Mouse (Mus musculus) forebrain, embryonic 13.5 days (tissue): Measurements from ENCODE around the gene Gm10382. TPM values are rescaled to one million over a fixed set of nuclear protein-coding genes. Genes with fewer than 3 reads are reported as not detected.
"Not testable (repeated sequence)": the region's sequence is repeated elsewhere in the genome, so short reads cannot be mapped to it uniquely, and the experiment has no call there.

Experiments
- ATAC-seq: fragments of 200-750 bp; cut with Nextera tagmentation; 2 replicates; pipeline ENCODE4 v1.8.0; 2017
- H3K27ac ChIP-seq: fragments of 300-500 bp; sonication (generic); 2 replicates; pipeline ENCODE4 v1.5.1; 2015; ENCODE audit warnings: inconsistent platforms, mild to moderate bottlenecking, moderate library complexity
- H3K27me3 ChIP-seq: fragments of 300-500 bp; sonication (generic); 2 replicates; pipeline ENCODE4 v1.6.1; 2015; ENCODE audit warnings: mild to moderate bottlenecking, inconsistent platforms
- H3K36me3 ChIP-seq: fragments of 300-500 bp; sonication (generic); 2 replicates; pipeline ENCODE4 v1.6.1; 2015; ENCODE audit warnings: mild to moderate bottlenecking, inconsistent platforms; ENCODE audit not compliant: poor library complexity, severe bottlenecking
- H3K4me1 ChIP-seq: fragments of 300-500 bp; sonication (generic); 2 replicates; pipeline ENCODE4 v1.6.1; 2015; ENCODE audit warnings: inconsistent platforms
- H3K4me2 ChIP-seq: fragments of 300-500 bp; sonication (generic); 2 replicates; pipeline ENCODE4 v1.6.1; 2015; ENCODE audit warnings: inconsistent platforms, mild to moderate bottlenecking, moderate library complexity
- H3K4me3 ChIP-seq: fragments of 300-500 bp; sonication (generic); 2 replicates; pipeline ENCODE4 v1.5.1; 2015; ENCODE audit warnings: mild to moderate bottlenecking, inconsistent platforms
- H3K9ac ChIP-seq: fragments of 300-500 bp; sonication (generic); 2 replicates; pipeline ENCODE4 v1.6.1; 2015; ENCODE audit warnings: mild to moderate bottlenecking, inconsistent platforms
- H3K9me3 ChIP-seq: fragments of 300-500 bp; sonication (generic); replicated peaks from 2 replicates; pipeline ENCODE4 v1.6.1; 2016; ENCODE audit warnings: inconsistent platforms
- WGBS: fragments of 180-500 bp; shearing (Covaris S2); methylation state at CpG from one replicate; pipeline ENCODE4 v1.1.7; 2015; 5-methylcytosine and 5-hydroxymethylcytosine counted together
- polyA plus RNA-seq: library from polyadenylated mRNA; unstranded; fragments of >200 nt; fragmentation: Nextera tagmentation; extraction: Ambion mirVana; gene quantifications from 2 replicates; pipeline ENCODE4 v1.2.1, GENCODE M21; 2015

Gm10382 gene
- polyA plus RNA-seq, 1 experiment from 2014 or later: 0.27 TPM

DNA sequence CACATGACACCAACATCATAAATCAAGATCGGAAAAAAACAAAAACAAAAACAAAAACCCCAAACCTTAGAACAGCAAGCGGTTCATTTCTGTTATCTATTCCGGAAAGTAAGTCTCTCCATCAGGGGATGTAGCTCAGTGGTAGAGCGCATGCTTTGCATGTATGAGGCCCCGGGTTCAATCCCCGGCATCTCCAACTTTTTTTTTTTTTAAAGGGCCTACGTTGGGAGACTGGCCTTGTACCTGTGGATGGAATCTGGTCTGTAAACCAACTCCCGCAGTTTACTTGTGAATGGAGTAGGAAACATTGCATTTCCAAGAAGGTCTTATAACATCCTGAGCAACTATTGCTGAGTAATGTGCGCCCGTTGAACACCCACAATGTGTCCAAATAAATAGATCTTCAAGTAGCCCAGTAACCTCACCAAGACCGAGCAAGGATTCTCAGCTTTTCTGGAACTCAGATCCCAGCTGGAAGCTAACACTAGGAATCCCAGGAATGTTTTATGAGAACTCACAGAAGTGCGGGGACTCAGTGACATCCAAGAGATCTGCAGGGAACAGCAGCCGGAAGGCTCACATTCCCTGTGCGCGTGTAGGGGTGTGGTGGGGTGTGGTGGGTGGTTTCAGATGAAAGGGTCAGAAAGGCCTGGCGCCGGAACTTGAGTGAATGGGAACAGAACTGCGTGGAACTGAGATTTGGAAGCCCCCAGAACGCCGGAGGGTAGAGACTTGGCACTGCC is 20.4 kb downstream of the Gm10382 start:
- Histone ChIP-seq H3K27me3 (no peaks in the 10 kb centered on the region), H3K4me3 (peak overlapping the region; percentile 34), H3K9ac (no peak overlapping the region), H3K9me3 (no peaks in the 10 kb centered on the region), H3K4me2 (peak overlapping the region; percentile 43), H3K4me1 (peaks cover 16% of the 10 kb centered on the region), H3K27ac (no peak overlapping the region), H3K36me3 (peaks cover 16% of the 10 kb centered on the region)
- 13% methylated on average over 20 of the region's 20 CpGs for WGBS
- no peak for ATAC-seq

DNA sequence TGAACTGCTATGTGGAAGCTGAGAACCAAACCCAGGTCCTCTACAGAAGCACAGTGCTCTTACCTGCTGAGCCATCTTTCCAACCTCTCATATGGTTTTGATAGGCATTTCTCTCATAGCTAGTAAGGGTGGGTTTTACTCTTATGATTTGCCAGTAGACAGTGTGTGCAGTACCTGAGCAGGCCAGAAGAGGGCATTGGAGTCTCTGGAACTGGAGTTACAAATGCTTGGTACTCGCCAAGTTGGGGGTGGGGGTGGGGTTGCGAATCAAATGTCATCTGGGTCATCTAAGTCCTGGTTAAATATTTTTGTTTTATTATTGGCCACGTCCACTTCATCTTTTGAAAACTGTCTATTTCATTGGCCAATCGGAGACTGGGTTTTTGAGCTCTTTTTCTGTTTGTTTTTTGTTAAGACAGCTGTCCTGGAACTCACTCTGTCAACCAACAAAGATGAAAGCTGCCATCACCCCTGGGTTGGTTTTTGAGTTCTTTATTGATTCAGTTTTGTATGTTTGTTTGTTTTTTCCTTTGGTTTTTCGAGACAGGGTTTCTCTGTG is 22.9 kb downstream of the Gm10382 start:
- no peak overlapping the region for H3K27ac ChIP-seq
- no peak overlapping the region for H3K4me2 ChIP-seq
- peaks cover 41% of the 10 kb centered on the region for H3K36me3 ChIP-seq
- no peak for ATAC-seq
- no peak overlapping the region for H3K4me3 ChIP-seq
- H3K27me3 ChIP-seq: no peaks in the 10 kb centered on the region
- H3K9ac ChIP-seq: no peak overlapping the region
- peaks cover 12% of the 10 kb centered on the region for H3K4me1 ChIP-seq
- H3K9me3 ChIP-seq: no peaks in the 10 kb centered on the region
- 56% methylated on average over 5 of the region's 5 CpGs for WGBS

- WGBS: 87% methylated on average over 8 of the region's 8 CpGs
- H3K9me3 ChIP-seq, H3K4me2 ChIP-seq, ATAC-seq, H3K27me3 ChIP-seq, H3K27ac ChIP-seq, H3K4me1 ChIP-seq, H3K9ac ChIP-seq, H3K4me3 ChIP-seq: not testable (repeated sequence)
- peaks cover 46% of the 10 kb centered on the region for H3K36me3 ChIP-seq
Observed at GRCm38 (mm10) chr5:125412536-125412935, 23.4 kb downstream of the Gm10382 start.

- peak overlapping the region; percentile 25; the same call in 1 of the 2 replicates for H3K27ac ChIP-seq
- no peak overlapping the region for H3K4me2 ChIP-seq
- no peaks in the 10 kb centered on the region for H3K9me3 ChIP-seq
- peaks cover 58% of the 10 kb centered on the region for H3K36me3 ChIP-seq
- ATAC-seq: no peak
- H3K9ac ChIP-seq: no peak overlapping the region
- no peaks in the 10 kb centered on the region for H3K27me3 ChIP-seq
- peaks cover 7% of the 10 kb centered on the region; the same call in 1 of the 2 replicates for H3K4me1 ChIP-seq
- H3K4me3 ChIP-seq: no peak overlapping the region
- WGBS: 66% methylated on average over 4 of the region's 4 CpGs
Observed at GRCm38 (mm10) chr5:125413763-125414162, 24.6 kb downstream of the Gm10382 start.

- no peak for ATAC-seq
Observed at GRCm38 (mm10) chr5:125416183-125416582, 27.1 kb downstream of the Gm10382 start.

GRCm38 (mm10) chr5:125418636-125419035 is 29.5 kb downstream of the Gm10382 start:
- H3K4me2 ChIP-seq: no peak overlapping the region
- WGBS: 89% methylated on average over 12 of the region's 12 CpGs
- H3K9ac ChIP-seq: no peak overlapping the region
- H3K9me3 ChIP-seq: no peaks in the 10 kb centered on the region
- peaks cover 3% of the 10 kb centered on the region; the same call in 1 of the 2 replicates for H3K4me1 ChIP-seq
- no peak overlapping the region for H3K27ac ChIP-seq
- no peak for ATAC-seq
- peaks cover 98% of the 10 kb centered on the region for H3K36me3 ChIP-seq
- no peak overlapping the region for H3K4me3 ChIP-seq
- no peaks in the 10 kb centered on the region for H3K27me3 ChIP-seq

More at GRCm38 (mm10) chr5:125416183-125416582, 27.1 kb downstream of the Gm10382 start:
- no peak overlapping the region for H3K4me3 ChIP-seq
- no peak overlapping the region for H3K9ac ChIP-seq
- H3K27ac ChIP-seq: no peak overlapping the region
- H3K27me3 ChIP-seq: no peaks in the 10 kb centered on the region
- H3K4me1 ChIP-seq: peaks cover 3% of the 10 kb centered on the region; the same call in 1 of the 2 replicates
- no peak overlapping the region for H3K4me2 ChIP-seq
- H3K9me3 ChIP-seq: no peaks in the 10 kb centered on the region
- WGBS: 96% methylated on average over 8 of the region's 8 CpGs
- H3K36me3 ChIP-seq: peaks cover 81% of the 10 kb centered on the region

DNA sequence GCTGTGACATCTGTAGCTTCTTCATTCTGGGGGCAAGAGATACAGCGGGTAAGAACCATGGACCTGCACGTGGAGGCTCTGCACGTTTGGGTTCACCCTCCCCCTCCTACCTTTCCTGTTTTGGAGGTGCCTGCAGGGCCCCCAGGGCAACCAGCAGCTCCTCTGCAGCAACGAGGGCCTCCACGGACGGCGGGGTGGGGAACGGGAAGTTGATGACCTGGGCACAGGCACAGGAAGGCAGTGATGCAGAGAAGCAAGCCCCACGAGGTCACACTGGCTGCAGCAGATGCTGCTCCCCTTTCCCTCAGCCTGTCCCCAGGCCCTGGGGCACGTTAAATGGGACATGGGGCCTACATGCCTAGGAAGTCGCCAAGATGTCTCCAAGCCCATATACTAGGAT is 30.0 kb downstream of the Gm10382 start:
- 88% methylated on average over 11 of the region's 11 CpGs for WGBS
- Histone ChIP-seq H3K27me3 (no peaks in the 10 kb centered on the region), H3K4me3 (no peak overlapping the region), H3K9ac (no peak overlapping the region), H3K4me2 (no peak overlapping the region), H3K4me1 (no peaks in the 10 kb centered on the region), H3K36me3 (peaks cover 98% of the 10 kb centered on the region), H3K9me3 (no peaks in the 10 kb centered on the region), H3K27ac (no peak overlapping the region)
- no peak for ATAC-seq

GRCm38 (mm10) chr5:125425698-125426276 is 36.7 kb downstream of the Gm10382 start:
- Histone ChIP-seq H3K9me3 (no peaks in the 10 kb centered on the region), H3K4me1 (no peaks in the 10 kb centered on the region), H3K36me3 (peaks cover 100% of the 10 kb centered on the region), H3K4me3 (no peak overlapping the region), H3K9ac (no peak overlapping the region), H3K4me2 (no peak overlapping the region), H3K27ac (no peak overlapping the region), H3K27me3 (no peaks in the 10 kb centered on the region)
- ATAC-seq: no peak
- WGBS: 91% methylated on average over 10 of the region's 10 CpGs

DNA sequence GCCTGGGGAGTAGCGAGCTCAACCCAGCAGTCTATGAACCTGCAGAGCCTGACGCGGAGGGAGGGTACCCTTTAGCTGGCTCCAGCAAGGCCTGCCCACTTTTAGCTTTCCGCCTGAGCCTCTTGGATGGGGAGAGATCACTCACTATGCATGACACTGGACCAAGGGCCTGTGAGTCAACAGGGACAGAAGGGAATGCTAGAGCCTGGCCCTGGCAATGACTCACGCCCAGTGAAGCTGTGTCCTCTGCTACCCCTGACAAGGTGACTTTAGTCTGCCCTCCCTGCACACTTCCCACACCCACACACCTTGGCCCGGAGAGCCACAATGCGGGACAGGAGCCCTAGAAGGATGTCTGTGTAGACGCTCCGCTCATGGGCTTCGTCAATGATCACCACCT is 37.2 kb downstream of the Gm10382 start:
- Histone ChIP-seq H3K4me3 (no peak overlapping the region), H3K27ac (no peak overlapping the region), H3K36me3 (peaks cover 100% of the 10 kb centered on the region), H3K27me3 (no peaks in the 10 kb centered on the region), H3K4me1 (no peaks in the 10 kb centered on the region), H3K4me2 (no peak overlapping the region), H3K9ac (no peak overlapping the region), H3K9me3 (no peaks in the 10 kb centered on the region)
- no peak for ATAC-seq
- WGBS: 92% methylated on average over 10 of the region's 10 CpGs

- H3K27me3 ChIP-seq, H3K27ac ChIP-seq, H3K9me3 ChIP-seq, ATAC-seq: not testable (repeated sequence)
- 0 out of 2 replicates have a peak overlapping the region, but pooled peaks have one; percentile 62 for H3K4me3 ChIP-seq
- H3K36me3 ChIP-seq: peaks cover 46% of the 10 kb centered on the region
- WGBS: 93% methylated on average over 2 of the region's 2 CpGs
- H3K4me1 ChIP-seq: peaks cover 11% of the 10 kb centered on the region
- H3K4me2 ChIP-seq: peak overlapping the region; percentile 94; the same call in 1 of the 2 replicates
- 0 out of 2 replicates have a peak overlapping the region, but pooled peaks have one; percentile 79 for H3K9ac ChIP-seq
Observed at GRCm38 (mm10) chr5:125432324-125432723, 43.2 kb downstream of the Gm10382 start.

GRCm38 (mm10) chr5:125433793-125434337 is 44.7 kb downstream of the Gm10382 start, which contains the start of gene Dhx37:
TSS of gene Dhx37 (minus strand) at chr5:125434121.
- WGBS: under 1% methylated on average over 46 of the region's 46 CpGs

GRCm38 (mm10) chr5:125434347-125434746 is 45.2 kb downstream of the Gm10382 start:
- Histone ChIP-seq H3K36me3 (peaks cover 25% of the 10 kb centered on the region), H3K4me2 (peak overlapping the region; percentile 94), H3K4me3 (peak overlapping the region; percentile 62), H3K4me1 (peaks cover 11% of the 10 kb centered on the region)
- WGBS: 55% methylated on average over 15 of the region's 15 CpGs
- H3K27me3 ChIP-seq, ATAC-seq, H3K9me3 ChIP-seq, H3K9ac ChIP-seq, H3K27ac ChIP-seq: not testable (repeated sequence)

More at GRCm38 (mm10) chr5:125433793-125434337, 44.7 kb downstream of the Gm10382 start, which contains the start of gene Dhx37:
- H3K4me2 ChIP-seq: peak within 1 kb of the TSS; percentile 94
- peak; percentile 97 for ATAC-seq
- H3K4me3 ChIP-seq: peak within 1 kb of the TSS; percentile 62
- H3K9ac ChIP-seq: peak within 1 kb of the TSS; percentile 79
- peaks cover 30% of the 10 kb centered on the region for H3K36me3 ChIP-seq
- no peaks in the 10 kb centered on the region for H3K9me3 ChIP-seq
- peaks cover 11% of the 10 kb centered on the region for H3K4me1 ChIP-seq
- peak within 1 kb of the TSS; percentile 37; the same call in 1 of the 2 replicates for H3K27ac ChIP-seq
- H3K27me3 ChIP-seq: no peaks in the 10 kb centered on the region
